Mouse (Mus musculus) liver, embryonic 11.5 days (tissue): Measurements from ENCODE around the gene Sox14. TPM values are rescaled to one million over a fixed set of nuclear protein-coding genes. Genes with fewer than 3 reads are reported as not detected.

Source experiments
- polyA plus RNA-seq: library from polyadenylated mRNA; unstranded; fragments of >200 nt; fragmentation: Nextera tagmentation; extraction: Ambion mirVana; gene quantifications from 2 replicates; pipeline ENCODE4 v1.2.1, GENCODE M21; 2014

Sox14 gene
- polyA plus RNA-seq, 1 experiment from 2014 or later = not detected

Other genes starting within 250 kb of the Sox14 start
- 5.0 and 6.2 TPM in 2 replicates for gene Dzip1l, start 246.7 kb downstream of the Sox14 start, polyA plus RNA-seq
- 0.08 and 0.21 TPM in 2 replicates for gene Cldn18, start 158.9 kb downstream of the Sox14 start, polyA plus RNA-seq